Mouse (Mus musculus) G1E (cell line): ENCODE results near the gene Cog2.

Source experiments
- CTCF ChIP-seq: IDR thresholded peaks from 2 replicates; pipeline ENCODE4 v1.5.1; 2012; ENCODE audit warnings: low read depth, low read length, inconsistent platforms, mixed read lengths
- POLR2AphosphoS5 ChIP-seq: IDR thresholded peaks from 2 replicates; pipeline ENCODE4 v1.6.1; 2012; ENCODE audit warnings: low read depth, low read length, inconsistent platforms; ENCODE audit not compliant: insufficient replicate concordance
- TAL1 ChIP-seq: conservative IDR thresholded peaks from 2 replicates; pipeline ENCODE4 v1.6.1; 2012; ENCODE audit warnings: low read depth, low read length, inconsistent platforms, mixed read lengths

DNA sequence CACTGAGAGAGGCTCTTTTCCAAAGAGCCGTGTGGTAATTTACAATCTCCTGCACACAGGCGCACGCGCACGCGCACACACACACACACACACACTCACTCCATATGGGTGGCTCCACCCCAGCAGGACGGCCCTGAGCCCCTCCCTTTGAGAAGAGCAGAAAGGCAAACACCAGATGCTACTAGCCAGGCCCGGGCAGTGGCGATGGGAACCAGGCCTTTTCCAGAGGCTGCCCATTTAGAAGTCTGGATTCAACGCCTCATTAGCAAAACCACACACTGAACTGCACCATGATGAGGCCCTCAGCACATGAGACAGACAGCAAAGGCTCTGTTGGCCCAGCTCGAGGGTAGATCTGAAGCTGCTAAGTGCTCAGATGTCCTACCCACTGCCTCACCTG is 24.9 kb upstream of the Cog2 start:
- no peak for TF ChIP-seq POLR2AphosphoS5
- TF ChIP-seq CTCF: no peak
- no peak for TF ChIP-seq TAL1
